Mouse (Mus musculus): ENCODE data around the gene Leprot. TPM values are rescaled to one million over a fixed set of nuclear protein-coding genes. Genes with fewer than 3 reads are reported as not detected.
A peak's percentile ranks its signal among the peaks of the same experiment; 100 is the strongest.

Gene Leprot
- polyA plus RNA-seq, 1 experiment from 2014 or later, result 110 TPM

- Histone ChIP-seq H3K4me2 (peak overlapping the region; percentile 59), H3K27ac (peak overlapping the region; percentile 94), H3K9me3 (no peaks in the 10 kb centered on the region), H3K9ac (peak overlapping the region; percentile 53), H3K4me1 (peaks cover 8% of the 10 kb centered on the region), H3K4me3 (peak overlapping the region; percentile 86), H3K36me3 (no peaks in the 10 kb centered on the region), H3K27me3 (no peaks in the 10 kb centered on the region)
- under 1% methylated on average over 8 of the region's 8 CpGs for WGBS
- peak; percentile 3; the same call in 1 of the 2 replicates for ATAC-seq (ENCODE audit: insufficient number of reproducible peaks, low FRiP score, low TSS enrichment, low read depth)
These were observed 692 bp upstream of the Leprot start for GRCm38 (mm10) chr4:101646857-101647195.

- Histone ChIP-seq H3K9ac (peak overlapping the region; percentile 74), H3K4me2 (peak overlapping the region; percentile 42), H3K9me3 (no peaks in the 10 kb centered on the region), H3K27me3 (no peaks in the 10 kb centered on the region), H3K27ac (peak overlapping the region; percentile 96), H3K4me1 (peaks cover 8% of the 10 kb centered on the region), H3K36me3 (no peaks in the 10 kb centered on the region), H3K4me3 (peak overlapping the region; percentile 86)
- 0% methylated on average over 20 of the region's 20 CpGs for WGBS
- ATAC-seq (ENCODE audit: insufficient number of reproducible peaks, low FRiP score, low TSS enrichment, low read depth), result no peak
These were observed 591 bp downstream of the Leprot start for GRCm38 (mm10) chr4:101647976-101648642.

DNA sequence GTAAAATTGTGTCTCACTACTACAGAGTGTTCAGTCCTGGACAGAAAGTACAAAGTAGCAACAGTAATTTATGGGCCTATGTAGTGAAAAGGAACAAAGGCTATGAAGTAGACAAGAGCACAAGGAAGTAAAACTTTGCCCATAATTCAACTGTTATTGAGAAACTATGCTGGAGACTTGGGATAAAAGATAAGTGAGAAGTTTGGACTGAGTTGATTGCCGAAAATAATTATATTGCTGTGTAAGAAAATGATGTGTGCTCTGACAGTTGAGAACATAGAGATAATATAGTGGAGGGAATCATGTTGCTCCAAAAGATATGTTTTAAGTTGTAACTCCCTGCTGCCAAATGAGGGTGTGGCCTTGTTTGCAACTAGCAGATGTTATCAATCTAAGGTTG, 1.2 kb downstream of the Leprot start:
- H3K9ac ChIP-seq, result no peak overlapping the region
- H3K9me3 ChIP-seq, result no peaks in the 10 kb centered on the region
- peak overlapping the region; percentile 96 for H3K27ac ChIP-seq
- ATAC-seq (ENCODE audit: insufficient number of reproducible peaks, low FRiP score, low TSS enrichment, low read depth), result no peak
- no peaks in the 10 kb centered on the region for H3K27me3 ChIP-seq
- H3K36me3 ChIP-seq, result no peaks in the 10 kb centered on the region
- WGBS, result 65% methylated on average over 1 of the region's 1 CpGs
- H3K4me2 ChIP-seq, result peak overlapping the region; percentile 42
- peak overlapping the region; percentile 86 for H3K4me3 ChIP-seq
- peaks cover 10% of the 10 kb centered on the region for H3K4me1 ChIP-seq

DNA sequence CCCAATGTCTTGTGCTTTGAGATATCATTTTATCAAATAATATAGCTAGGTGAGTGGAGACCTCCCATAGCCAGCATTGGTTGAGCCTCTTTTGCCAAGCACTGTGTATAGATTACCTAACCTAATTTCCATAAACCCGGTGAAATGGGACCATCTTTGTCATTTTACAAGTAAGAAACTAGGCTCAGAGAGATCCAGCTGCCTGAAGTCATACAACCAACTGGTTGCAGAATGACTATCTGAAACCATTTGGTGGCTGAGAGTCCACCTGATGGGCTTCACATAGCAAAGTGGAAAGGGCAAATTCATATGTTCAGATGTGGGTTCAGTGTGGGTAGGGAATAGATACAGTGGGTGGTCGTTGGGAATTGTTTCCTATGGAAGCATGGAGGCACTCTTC, 3.4 kb downstream of the Leprot start:
- no peak overlapping the region for H3K9ac ChIP-seq

GRCm38 (mm10) chr4:101654256-101654655, 6.7 kb downstream of the Leprot start:
- Histone ChIP-seq H3K4me3 (no peak overlapping the region), H3K27ac (peak overlapping the region; percentile 33; the same call in 1 of the 2 replicates), H3K4me1 (peaks cover 10% of the 10 kb centered on the region), H3K27me3 (no peaks in the 10 kb centered on the region), H3K9me3 (no peaks in the 10 kb centered on the region), H3K9ac (no peak overlapping the region), H3K36me3 (peaks cover 15% of the 10 kb centered on the region), H3K4me2 (no peak overlapping the region)
- ATAC-seq (ENCODE audit: insufficient number of reproducible peaks, low FRiP score, low TSS enrichment, low read depth), result no peak
- 36% methylated on average over 6 of the region's 6 CpGs for WGBS

More for the DNA sequence above, 3.4 kb downstream of the Leprot start:
- Histone ChIP-seq H3K4me2 (no peak overlapping the region), H3K4me3 (no peak overlapping the region), H3K36me3 (peaks cover under 1% of the 10 kb centered on the region; the same call in 1 of the 2 replicates), H3K27ac (no peak overlapping the region), H3K4me1 (peaks cover 14% of the 10 kb centered on the region), H3K27me3 (no peaks in the 10 kb centered on the region), H3K9me3 (no peaks in the 10 kb centered on the region)
- WGBS, result 89% methylated on average over 2 of the region's 2 CpGs
- no peak for ATAC-seq (ENCODE audit: insufficient number of reproducible peaks, low FRiP score, low TSS enrichment, low read depth)

- no peak overlapping the region for H3K27ac ChIP-seq
- no peaks in the 10 kb centered on the region for H3K27me3 ChIP-seq
- H3K4me2 ChIP-seq, result no peak overlapping the region
- no peak overlapping the region for H3K9ac ChIP-seq
- no peaks in the 10 kb centered on the region for H3K9me3 ChIP-seq
- ATAC-seq (ENCODE audit: insufficient number of reproducible peaks, low FRiP score, low TSS enrichment, low read depth), result no peak
- H3K36me3 ChIP-seq, result peaks cover 19% of the 10 kb centered on the region
- peaks cover 6% of the 10 kb centered on the region; the same call in 1 of the 2 replicates for H3K4me1 ChIP-seq
- WGBS, result 69% methylated on average over 4 of the region's 4 CpGs
- H3K4me3 ChIP-seq, result no peak overlapping the region
These were observed 7.4 kb downstream of the Leprot start for GRCm38 (mm10) chr4:101654788-101655414.

DNA sequence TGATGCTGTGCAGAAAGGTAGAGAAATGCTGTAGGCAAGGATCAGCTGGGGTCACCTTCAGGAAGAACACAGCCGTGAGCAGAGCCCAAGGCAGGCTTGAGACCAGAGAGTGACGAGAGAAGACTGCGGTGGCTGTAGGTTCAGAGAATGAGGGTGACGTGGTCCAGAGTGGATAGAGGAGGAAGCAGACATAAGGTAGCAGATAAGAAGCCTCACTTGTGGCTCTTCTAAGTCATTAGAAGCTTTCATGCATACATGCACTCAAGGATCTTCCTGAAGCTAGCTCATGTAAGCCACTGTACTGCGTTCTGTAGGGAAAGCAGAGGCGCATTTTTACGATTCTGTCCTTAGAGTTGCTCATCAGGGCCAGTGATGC, 7.9 kb downstream of the Leprot start:
- no peaks in the 10 kb centered on the region for H3K9me3 ChIP-seq
- no peaks in the 10 kb centered on the region for H3K27me3 ChIP-seq
- no peak for ATAC-seq (ENCODE audit: insufficient number of reproducible peaks, low FRiP score, low TSS enrichment, low read depth)
- no peak overlapping the region for H3K9ac ChIP-seq
- H3K36me3 ChIP-seq, result peaks cover 22% of the 10 kb centered on the region
- peaks cover 6% of the 10 kb centered on the region; the same call in 1 of the 2 replicates for H3K4me1 ChIP-seq
- 88% methylated on average over 7 of the region's 7 CpGs for WGBS
- no peak overlapping the region for H3K4me3 ChIP-seq
- H3K4me2 ChIP-seq, result no peak overlapping the region
- no peak overlapping the region for H3K27ac ChIP-seq

DNA sequence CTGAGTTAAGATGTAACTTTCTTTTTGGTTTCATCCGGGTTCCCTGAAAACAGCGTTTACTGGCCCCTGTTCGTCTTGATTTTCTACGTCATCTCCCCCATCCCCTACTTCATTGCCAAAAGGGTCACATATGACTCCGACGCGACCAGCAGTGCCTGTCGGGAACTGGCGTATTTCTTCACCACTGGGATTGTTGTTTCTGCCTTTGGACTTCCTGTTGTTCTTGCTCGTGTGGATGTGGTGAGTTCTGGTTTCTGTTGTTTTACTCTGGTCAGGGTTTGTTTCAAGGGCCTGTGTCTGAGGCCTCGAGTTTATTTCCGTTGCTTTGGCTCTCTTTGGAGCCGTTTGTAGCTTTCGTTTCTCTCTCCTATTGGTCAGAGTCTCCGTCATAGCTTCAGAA, 8.5 kb downstream of the Leprot start:
- ATAC-seq (ENCODE audit: insufficient number of reproducible peaks, low FRiP score, low TSS enrichment, low read depth), result no peak
- H3K4me2 ChIP-seq, result no peak overlapping the region

GRCm38 (mm10) chr4:101656956-101657570, 9.5 kb downstream of the Leprot start:
- H3K36me3 ChIP-seq, result peaks cover 34% of the 10 kb centered on the region

More for the DNA sequence above, 8.5 kb downstream of the Leprot start:
- Histone ChIP-seq H3K27ac (no peak overlapping the region), H3K4me3 (no peak overlapping the region), H3K9me3 (no peaks in the 10 kb centered on the region), H3K36me3 (peaks cover 28% of the 10 kb centered on the region), H3K9ac (no peak overlapping the region), H3K4me1 (peaks cover 6% of the 10 kb centered on the region; the same call in 1 of the 2 replicates), H3K27me3 (no peaks in the 10 kb centered on the region)
- 86% methylated on average over 15 of the region's 15 CpGs for whole genome bisulfite sequencing

GRCm38 (mm10) chr4:101664160-101664750, 16.7 kb downstream of the Leprot start:
- no peak overlapping the region for H3K9ac ChIP-seq
- ATAC-seq (ENCODE audit: insufficient number of reproducible peaks, low FRiP score, low TSS enrichment, low read depth), result no peak

More at GRCm38 (mm10) chr4:101656956-101657570, 9.5 kb downstream of the Leprot start:
- Histone ChIP-seq H3K4me2 (no peak overlapping the region), H3K27ac (no peak overlapping the region), H3K9ac (no peak overlapping the region), H3K4me1 (peaks cover 6% of the 10 kb centered on the region; the same call in 1 of the 2 replicates), H3K27me3 (no peaks in the 10 kb centered on the region), H3K4me3 (no peak overlapping the region), H3K9me3 (no peaks in the 10 kb centered on the region)
- no peak for ATAC-seq (ENCODE audit: insufficient number of reproducible peaks, low FRiP score, low TSS enrichment, low read depth)
- 55% methylated on average over 6 of the region's 6 CpGs for WGBS

GRCm38 (mm10) chr4:101664766-101665165, 17.2 kb downstream of the Leprot start:
- no peak for ATAC-seq (ENCODE audit: insufficient number of reproducible peaks, low FRiP score, low TSS enrichment, low read depth)
- no peaks in the 10 kb centered on the region for H3K27me3 ChIP-seq
- H3K27ac ChIP-seq, result no peak overlapping the region
- H3K4me1 ChIP-seq, result no peaks in the 10 kb centered on the region
- WGBS, result 95% methylated on average over 4 of the region's 4 CpGs
- H3K9ac ChIP-seq, result no peak overlapping the region
- H3K36me3 ChIP-seq, result peaks cover 27% of the 10 kb centered on the region
- H3K4me2 ChIP-seq, result no peak overlapping the region
- H3K4me3 ChIP-seq, result no peak overlapping the region
- no peaks in the 10 kb centered on the region for H3K9me3 ChIP-seq

More at GRCm38 (mm10) chr4:101664160-101664750, 16.7 kb downstream of the Leprot start:
- 76% methylated on average over 9 of the region's 9 CpGs for WGBS
- H3K27ac ChIP-seq, result no peak overlapping the region
- H3K36me3 ChIP-seq, result peaks cover 30% of the 10 kb centered on the region
- no peaks in the 10 kb centered on the region for H3K27me3 ChIP-seq
- H3K4me3 ChIP-seq, result no peak overlapping the region
- H3K9me3 ChIP-seq, result no peaks in the 10 kb centered on the region
- no peaks in the 10 kb centered on the region for H3K4me1 ChIP-seq
- H3K4me2 ChIP-seq, result no peak overlapping the region

GRCm38 (mm10) chr4:101669161-101669560, 21.6 kb downstream of the Leprot start:
- no peak overlapping the region for H3K27ac ChIP-seq
- H3K9ac ChIP-seq, result no peak overlapping the region
- no peaks in the 10 kb centered on the region for H3K4me1 ChIP-seq
- no peak for ATAC-seq (ENCODE audit: insufficient number of reproducible peaks, low FRiP score, low TSS enrichment, low read depth)
- H3K9me3 ChIP-seq, result no peaks in the 10 kb centered on the region
- 63% methylated on average over 5 of the region's 5 CpGs for WGBS
- H3K36me3 ChIP-seq, result no peaks in the 10 kb centered on the region
- H3K4me2 ChIP-seq, result no peak overlapping the region
- no peaks in the 10 kb centered on the region for H3K27me3 ChIP-seq
- H3K4me3 ChIP-seq, result no peak overlapping the region

All from limb, embryonic 15.5 days (tissue).